Mouse (Mus musculus) olfactory bulb, adult 2 months (tissue): ENCODE results near the gene Gm44502. TPM values are rescaled to one million over a fixed set of nuclear protein-coding genes. Genes with fewer than 3 reads are reported as not detected.
A peak's percentile ranks its signal among the peaks of the same experiment; 100 is the strongest.

Source experiments
- H3K27ac ChIP-seq: fragments of 200-500 bp; 2 replicates; pipeline ENCODE4 v1.5.1; 2012; ENCODE audit warnings: low read depth, low read length; ENCODE audit not compliant: insufficient read depth
- H3K4me1 ChIP-seq: fragments of 200-500 bp; 2 replicates; pipeline ENCODE4 v1.6.1; 2012; ENCODE audit warnings: low read length; ENCODE audit not compliant: control insufficient read depth, insufficient read depth
- H3K4me3 ChIP-seq: fragments of 200-500 bp; 2 replicates; pipeline ENCODE4 v1.5.1; 2012; ENCODE audit warnings: mild to moderate bottlenecking, low read depth, low read length, moderate library complexity; ENCODE audit not compliant: insufficient read depth
- CTCF ChIP-seq: fragments of 200-500 bp; IDR thresholded peaks from 2 replicates; pipeline ENCODE4 v1.5.1; 2012; ENCODE audit warnings: low read depth, mild to moderate bottlenecking, low read length, moderate library complexity; ENCODE audit not compliant: insufficient read depth
- POLR2A ChIP-seq: fragments of 200-500 bp; IDR thresholded peaks from 2 replicates; pipeline ENCODE4 v1.6.1; 2012; ENCODE audit warnings: mild to moderate bottlenecking, low read depth, low read length, moderate library complexity; ENCODE audit not compliant: insufficient read depth
- WGBS: fragments of 180-500 bp; shearing (Covaris S2); methylation state at CpG from one replicate; pipeline ENCODE4 v1.1.7; 2018; 5-methylcytosine and 5-hydroxymethylcytosine counted together
- polyA plus RNA-seq: library from polyadenylated mRNA; stranded (reverse); fragments of >200 nt; gene quantifications from 2 replicates; pipeline ENCODE4 v1.2.4, GENCODE M21; 2012; ENCODE audit warnings: low replicate concordance; ENCODE audit not compliant: missing spikeins, insufficient read depth, insufficient read length

The Gm44502 gene
- not detected in 2 replicates for polyA plus RNA-seq

- H3K4me1 ChIP-seq = no peaks in the 10 kb centered on the region
- TF ChIP-seq CTCF (no peak), POLR2A (peak; percentile 81)
- H3K4me3 ChIP-seq = peak within 1 kb of the TSS; percentile 87
- under 1% methylated on average over 70 of the region's 70 CpGs for WGBS
- peak within 1 kb of the TSS; percentile 81 for H3K27ac ChIP-seq
Observed at GRCm38 (mm10) chr15:89429352-89430221, at the start of gene Gm44502, which contains the start of the genes C730034F03Rik and Chkb. Gm44502 (minus strand) TSS chr15:89429696. C730034F03Rik (plus strand) TSS chr15:89429589. Chkb (minus strand) TSS chr15:89429908.

- H3K4me1 ChIP-seq = peaks cover 29% of the 10 kb centered on the region
- no peak overlapping the region for H3K27ac ChIP-seq
- no peak overlapping the region for H3K4me3 ChIP-seq
- 90% methylated on average over 3 of the region's 3 CpGs for WGBS
- TF ChIP-seq CTCF (no peak), POLR2A (no peak)
Observed at GRCm38 (mm10) chr15:89478622-89479021, 49.1 kb upstream of the Gm44502 start.

GRCm38 (mm10) chr15:89477806-89478205, 48.3 kb upstream of the Gm44502 start:
- no peak for TF ChIP-seq POLR2A
- TF ChIP-seq CTCF = no peak
- Histone ChIP-seq H3K27ac (no peak overlapping the region), H3K4me3 (no peak overlapping the region), H3K4me1 (peaks cover 29% of the 10 kb centered on the region)
- WGBS = 57% methylated on average over 8 of the region's 8 CpGs

GRCm38 (mm10) chr15:89477091-89477491, 47.6 kb upstream of the Gm44502 start, which contains the start of gene Arsa:
Arsa (minus strand) TSS chr15:89477425.
- no peak within 1 kb of the TSS for H3K27ac ChIP-seq
- peaks cover 29% of the 10 kb centered on the region for H3K4me1 ChIP-seq
- 48% methylated on average over 9 of the region's 9 CpGs for WGBS
- H3K4me3 ChIP-seq = peak within 1 kb of the TSS; percentile 51
- TF ChIP-seq POLR2A (no peak), CTCF (no peak)

GRCm38 (mm10) chr15:89476475-89476815, 46.9 kb upstream of the Gm44502 start:
- H3K4me3 ChIP-seq = peak overlapping the region; percentile 51
- H3K27ac ChIP-seq = no peak overlapping the region
- no peak for TF ChIP-seq POLR2A
- TF ChIP-seq CTCF = no peak
- H3K4me1 ChIP-seq = peaks cover 29% of the 10 kb centered on the region
- WGBS = 2% methylated on average over 5 of the region's 5 CpGs

GRCm38 (mm10) chr15:89475611-89476474, 46.3 kb upstream of the Gm44502 start:
- peaks cover 28% of the 10 kb centered on the region for H3K4me1 ChIP-seq
- no peak overlapping the region for H3K27ac ChIP-seq
- TF ChIP-seq POLR2A = peak; percentile 32; the same call in 1 of the 2 replicates
- 0 out of 2 replicates have a peak, but pooled peaks have one; percentile 0 for TF ChIP-seq CTCF
- 9% methylated on average over 44 of the region's 44 CpGs for WGBS
- peak overlapping the region; percentile 51 for H3K4me3 ChIP-seq

- H3K4me1 ChIP-seq = peaks cover 23% of the 10 kb centered on the region
- TF ChIP-seq POLR2A = no peak
- TF ChIP-seq CTCF = no peak
- 98% methylated on average over 7 of the region's 7 CpGs for WGBS
- peak overlapping the region; percentile 51 for H3K4me3 ChIP-seq
- H3K27ac ChIP-seq = no peak overlapping the region
Observed at GRCm38 (mm10) chr15:89475293-89475600, 45.8 kb upstream of the Gm44502 start.

GRCm38 (mm10) chr15:89474596-89475292, 45.2 kb upstream of the Gm44502 start:
- TF ChIP-seq POLR2A (no peak), CTCF (no peak)
- 93% methylated on average over 19 of the region's 19 CpGs for WGBS
- Histone ChIP-seq H3K4me3 (no peak overlapping the region), H3K27ac (no peak overlapping the region), H3K4me1 (peaks cover 21% of the 10 kb centered on the region)
